7 mouse cellular contexts compared by ENCODE assay signal in the genomic region with DNA sequence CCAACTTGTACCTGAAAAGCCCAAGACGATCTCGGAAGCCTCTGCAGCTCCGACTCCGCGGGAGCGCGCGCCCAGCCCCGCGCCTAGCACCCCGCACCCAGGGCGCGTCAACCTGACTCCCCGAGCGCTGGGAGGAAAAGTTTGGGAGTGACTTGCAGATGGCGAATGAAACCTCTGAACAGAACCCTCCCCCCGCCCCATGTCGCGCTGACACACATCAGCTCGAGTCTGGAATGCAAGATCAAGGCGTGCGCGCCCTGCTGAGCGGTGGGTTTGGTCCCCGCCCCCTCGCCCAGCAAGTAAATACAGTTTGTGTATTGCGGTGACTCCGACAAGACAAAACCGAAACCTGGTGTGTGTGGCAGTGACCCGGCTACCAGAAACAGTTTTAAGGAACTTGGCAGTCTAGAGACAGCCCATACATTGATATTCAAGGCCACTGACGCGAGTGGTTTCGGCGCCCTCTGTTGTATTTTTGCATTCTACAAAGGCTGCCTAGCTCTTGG. TPM values are rescaled to one million over a fixed set of nuclear protein-coding genes. Genes with fewer than 3 reads are reported as not detected.
DNase-seq lines count a peak whose midpoint lies in the region; ATAC-seq lines count a peak whose summit lies in the region.

A gene (minus strand): TSS at position 193 of the 506 bp plus-strand sequence.

- peak; percentile 83 for DNase-seq in T-cell, adult 2 months (ENCODE audit: low spot score)
- peak; percentile 44 for DNase-seq in cerebellum, adult 8-10 months
- peak; percentile 61 to 63 for DNase-seq in frontal cortex, postnatal 36 days (ENCODE audit: low spot score in 2 of 2)
- peak; percentile 86 for DNase-seq in intestine, embryonic 14.5 days (ENCODE audit: low spot score)
- DNase-seq in left cerebral cortex, postnatal 14 days (ENCODE audit: low spot score in 2 of 2), result peak; percentile 58 to 59
- peak; percentile 29 to 41 for DNase-seq in right cerebral cortex, postnatal 36 days (ENCODE audit: low spot score in 2 of 2)

- peak within 1 kb of the TSS; percentile 92 for H3K27ac ChIP-seq in intestine, embryonic 14.5 days (ENCODE audit: low read depth)

- peak within 1 kb of the TSS; percentile 88 for H3K9ac ChIP-seq in intestine, embryonic 14.5 days (ENCODE audit: low read length)

- intact Hi-C loops in left cerebral cortex, postnatal 14 days (cut with DNase I), result loop anchor here (2.0 to 5.0 kb wide), 4 partner anchors 70 to 235 kb away; no protein-coding TSS in a partner anchor

- no peaks in the 10 kb centered on the region for H3K9me3 ChIP-seq in intestine, embryonic 14.5 days (ENCODE audit: control insufficient read depth, low read length)
- H3K9me3 ChIP-seq in megakaryocyte, embryonic 14.5 days, result peaks cover 3% of the 10 kb centered on the region; the same call in 1 of the 2 replicates

- ATAC-seq in intestine, embryonic 14.5 days (replicated peaks; ENCODE audit: low FRiP score, low TSS enrichment, low read depth), result peak; percentile 34

- H3K36me3 ChIP-seq in intestine, embryonic 14.5 days (ENCODE audit: control insufficient read depth, insufficient read depth, low read length), result no peaks in the 10 kb centered on the region
- H3K36me3 ChIP-seq in megakaryocyte, embryonic 14.5 days (replicated peaks; ENCODE audit: low read length), result no peaks in the 10 kb centered on the region

- peak within 1 kb of the TSS; percentile 91 for H3K4me2 ChIP-seq in intestine, embryonic 14.5 days (ENCODE audit: low read length)

- H3K4me1 ChIP-seq in intestine, embryonic 14.5 days (replicated peaks; ENCODE audit: control insufficient read depth, insufficient read depth, low read length), result peaks cover 23% of the 10 kb centered on the region
- H3K4me1 ChIP-seq in megakaryocyte, embryonic 14.5 days, result peaks cover 25% of the 10 kb centered on the region

- H3K4me3 ChIP-seq in intestine, embryonic 14.5 days (ENCODE audit: low read depth, low read length), result peak within 1 kb of the TSS; percentile 88
- H3K4me3 ChIP-seq in megakaryocyte, embryonic 14.5 days (replicated peaks), result peak within 1 kb of the TSS; percentile 92

- under 1% methylated on average over 34 of the region's 34 CpGs for WGBS in intestine, embryonic 14.5 days

- H3K27me3 ChIP-seq in intestine, embryonic 14.5 days (replicated peaks; ENCODE audit: control insufficient read depth, insufficient read depth, low read length), result no peaks in the 10 kb centered on the region
- H3K27me3 ChIP-seq in megakaryocyte, embryonic 14.5 days (replicated peaks), result peaks cover 85% of the 10 kb centered on the region

RNA-seq across cellular contexts. Expression of the gene that starts here (rescaled TPM):
- 29.1 and 32.1 TPM in 2 replicates for polyA plus RNA-seq in intestine, embryonic 14.5 days (2014; fragmentation: Nextera tagmentation; extraction: Ambion mirVana)
- 10 to 100 TPM; 33.0 to 34.7 TPM for total RNA-seq in left cerebral cortex, postnatal 14 days (2021)
- polyA plus RNA-seq in megakaryocyte, embryonic 14.5 days (2012; ENCODE audit: insufficient read depth, low replicate concordance), result 0.15 TPM in 1 of 2 replicates, not detected in the other

Comparison
In these comparisons a context has a peak if more than half of its experiments do, and no peak if none do; other contexts are left out.
1. Peak in every context shown above with its lines: DNase-seq, ATAC-seq, H3K4me3 ChIP-seq and H3K27ac ChIP-seq.
2. RNA of the gene that starts here (polyA plus RNA-seq): 29.1 to 32.1 TPM in intestine, embryonic 14.5 days; 0.15 TPM in megakaryocyte, embryonic 14.5 days; every median in the first group is over 10 times any median in the second.
3. DNase-seq: peak in every context shown above with its lines; median percentile 86 in intestine, embryonic 14.5 days; 83 in T-cell, adult 2 months; 62 in frontal cortex, postnatal 36 days; 58 in left cerebral cortex, postnatal 14 days; 44 in cerebellum, adult 8-10 months; 35 in right cerebral cortex, postnatal 36 days.